Mouse (Mus musculus) cortical plate, adult 2 months (tissue): ENCODE data around the gene Slc18a2.

Experiments
- CTCF ChIP-seq: fragments of 200-500 bp; IDR thresholded peaks from 2 replicates; pipeline ENCODE4 v1.5.1; 2011; ENCODE audit warnings: mild to moderate bottlenecking, control low read depth, low read length; ENCODE audit not compliant: insufficient read depth; ENCODE audit errors: extremely low read depth
- POLR2A ChIP-seq: fragments of 200-500 bp; IDR thresholded peaks from 2 replicates; pipeline ENCODE4 v1.6.1; 2011; ENCODE audit warnings: mild to moderate bottlenecking, low read length, control low read depth; ENCODE audit not compliant: insufficient read depth; ENCODE audit errors: extremely low read depth

DNA sequence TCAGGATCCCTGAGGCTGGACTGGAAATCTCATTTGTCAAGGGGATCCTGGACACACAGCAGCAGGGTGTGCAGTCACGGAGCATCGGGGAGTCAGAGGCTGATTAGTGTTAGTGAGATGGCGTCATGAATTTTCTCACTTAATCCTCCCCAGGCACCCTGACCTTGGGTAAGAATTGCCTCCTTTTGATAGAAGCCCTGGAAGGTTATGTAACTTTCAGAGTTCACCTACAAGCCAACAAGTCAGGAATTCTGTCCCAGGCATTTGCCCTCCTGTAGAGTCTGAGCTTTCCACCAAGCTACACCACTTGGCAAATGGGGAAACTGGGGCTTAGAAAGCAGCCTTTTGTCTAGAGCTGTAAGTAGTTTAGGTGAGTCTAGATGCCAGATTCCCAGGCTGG is 39.6 kb upstream of the Slc18a2 start:
- no peak for TF ChIP-seq POLR2A
- no peak for TF ChIP-seq CTCF
